Mouse (Mus musculus) heart, postnatal 0 days (tissue): Measurements from ENCODE around the gene Vasn. TPM values are rescaled to one million over a fixed set of nuclear protein-coding genes. Genes with fewer than 3 reads are reported as not detected.

ENCODE experiments used
- ATAC-seq: fragments of 200-750 bp; cut with Nextera tagmentation; 2 replicates; pipeline ENCODE4 v1.8.0; 2017; ENCODE audit warnings: low read depth, moderate number of reproducible peaks, moderate library complexity; ENCODE audit not compliant: insufficient read depth
- DNase-seq: peaks from one replicate; pipeline ENCODE4 v3.0.0-alpha.2; 2016; ENCODE audit warnings: low spot score
- H3K27ac ChIP-seq: fragments of 300-500 bp; sonication (generic); 2 replicates; pipeline ENCODE4 v1.5.1; 2014; ENCODE audit warnings: low read depth, mild to moderate bottlenecking
- H3K27me3 ChIP-seq: fragments of 300-500 bp; sonication (generic); 2 replicates; pipeline ENCODE4 v1.6.1; 2014; ENCODE audit warnings: low read length, mixed read lengths; ENCODE audit not compliant: control insufficient read depth, insufficient read depth
- H3K36me3 ChIP-seq: fragments of 300-500 bp; sonication (generic); replicated peaks from 2 replicates; pipeline ENCODE4 v1.6.1; 2014; ENCODE audit warnings: low read length, mixed read lengths; ENCODE audit not compliant: control insufficient read depth, insufficient read depth
- H3K4me1 ChIP-seq: fragments of 300-500 bp; sonication (generic); 2 replicates; pipeline ENCODE4 v1.6.1; 2014; ENCODE audit warnings: antibody characterized with exemption; ENCODE audit not compliant: control insufficient read depth, insufficient read depth
- H3K4me2 ChIP-seq: fragments of 300-500 bp; sonication (generic); 2 replicates; pipeline ENCODE4 v1.6.1; 2014; ENCODE audit warnings: low read depth, mild to moderate bottlenecking, low read length, moderate library complexity
- H3K4me3 ChIP-seq: fragments of 300-500 bp; sonication (generic); 2 replicates; pipeline ENCODE4 v1.5.1; 2014; ENCODE audit warnings: low read depth, low read length
- H3K9ac ChIP-seq: fragments of 300-500 bp; sonication (generic); replicated peaks from 2 replicates; pipeline ENCODE4 v1.6.1; 2014; ENCODE audit warnings: low read depth, low read length, mixed read lengths
- H3K9me3 ChIP-seq: fragments of 300-500 bp; sonication (generic); replicated peaks from 2 replicates; pipeline ENCODE4 v1.6.1; 2016; ENCODE audit warnings: low read length; ENCODE audit not compliant: control insufficient read depth
- CTCF ChIP-seq: IDR thresholded peaks from 2 replicates; pipeline ENCODE4 v1.5.1; 2016; ENCODE audit warnings: antibody characterized with exemption, control low read depth, low read depth
- EP300 ChIP-seq: IDR thresholded peaks from 2 replicates; pipeline ENCODE4 v1.6.1; 2016; ENCODE audit warnings: antibody characterized with exemption, low read depth
- WGBS: fragments of 180-500 bp; shearing (Covaris S2); extraction: QIAGEN DNeasy Blood & Tissue Kit; methylation state at CpG from one replicate; pipeline ENCODE4 v1.1.7; 2014; 5-methylcytosine and 5-hydroxymethylcytosine counted together
- polyA plus RNA-seq: library from polyadenylated mRNA; unstranded; fragments of >200 nt; fragmentation: Nextera tagmentation; extraction: Ambion mirVana; gene quantifications from 2 replicates; pipeline ENCODE4 v1.2.1, GENCODE M21; 2015
- total RNA-seq: library from RNA; depleted of rRNA; stranded (reverse); fragments of >200 nt; gene quantifications from 2 replicates; pipeline ENCODE4 v1.2.3, GENCODE M21; 2014; ENCODE audit warnings: low replicate concordance

Gene Vasn
- total and polyA plus RNA-seq, 2 experiments from 2014 or later: 9.3 to 38.7 TPM

- H3K9ac ChIP-seq: no peak overlapping the region
- H3K4me1 ChIP-seq: peaks cover 2% of the 10 kb centered on the region
- no peak overlapping the region for H3K4me2 ChIP-seq
- no peak for TF ChIP-seq CTCF
- TF ChIP-seq EP300: no peak
- no peak overlapping the region for H3K4me3 ChIP-seq
- H3K36me3 ChIP-seq: peaks cover 16% of the 10 kb centered on the region
- ATAC-seq: no peak
- no peaks in the 10 kb centered on the region for H3K9me3 ChIP-seq
- no peak overlapping the region for H3K27ac ChIP-seq
- H3K27me3 ChIP-seq: no peaks in the 10 kb centered on the region
- WGBS: 87% methylated on average over 9 of the region's 9 CpGs
- no peak for DNase-seq
These were observed 10.8 kb upstream of the Vasn start for GRCm38 (mm10) chr16:4628898-4629419.

DNA sequence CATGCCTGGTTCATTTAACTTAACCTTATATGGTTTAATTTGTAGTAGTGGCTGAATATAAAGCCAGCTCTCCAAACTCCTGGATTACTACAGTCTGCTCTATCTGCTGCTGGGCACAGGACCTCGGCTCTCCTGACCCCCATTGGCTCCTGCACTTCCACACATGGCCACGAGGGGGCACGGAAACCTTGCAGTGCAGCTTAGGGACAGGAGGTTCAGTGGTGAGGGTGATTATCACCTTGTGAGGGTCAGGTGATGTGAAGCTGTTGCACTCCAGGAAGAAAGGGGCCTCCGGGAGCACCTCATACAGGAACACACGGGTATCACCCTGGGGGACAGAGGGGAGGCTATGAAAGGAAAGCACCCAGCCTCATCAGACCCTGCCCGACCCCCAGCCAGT lies 9.8 kb upstream of the Vasn start:
- Histone ChIP-seq H3K9ac (no peak overlapping the region), H3K4me1 (peaks cover 4% of the 10 kb centered on the region; the same call in 1 of the 2 replicates), H3K4me3 (no peak overlapping the region), H3K27ac (no peak overlapping the region), H3K36me3 (peaks cover 21% of the 10 kb centered on the region), H3K9me3 (no peaks in the 10 kb centered on the region), H3K27me3 (no peaks in the 10 kb centered on the region), H3K4me2 (no peak overlapping the region)
- 18% methylated on average over 6 of the region's 6 CpGs for WGBS
- no peak for TF ChIP-seq EP300
- TF ChIP-seq CTCF: peak; percentile 99
- ATAC-seq (peak; percentile 67), DNase-seq (peak; percentile 68)

DNA sequence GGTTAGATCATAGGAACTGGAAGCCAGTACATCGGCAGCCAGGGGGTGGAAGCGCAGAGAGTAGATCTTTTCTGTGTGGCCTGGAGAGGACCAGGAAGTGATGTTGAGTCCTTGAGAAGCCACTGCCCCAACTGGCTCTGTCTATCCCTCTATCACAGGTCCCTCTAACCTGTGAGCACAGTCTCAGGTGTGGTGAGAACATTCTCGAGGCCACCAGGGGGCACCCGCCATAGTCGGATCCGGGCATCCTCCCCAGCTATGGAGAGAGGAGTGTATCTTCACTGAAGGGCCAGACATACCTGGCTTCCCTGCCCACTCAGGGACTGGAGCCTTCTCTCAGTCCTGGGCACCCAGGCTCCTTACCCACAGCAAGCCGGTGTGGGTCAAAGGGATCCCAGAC lies 7.7 kb upstream of the Vasn start:
- H3K4me1 ChIP-seq: peaks cover 16% of the 10 kb centered on the region
- 44% methylated on average over 7 of the region's 7 CpGs for WGBS
- TF ChIP-seq CTCF (peak; percentile 46), EP300 (no peak)
- H3K27ac ChIP-seq: no peak overlapping the region
- H3K9me3 ChIP-seq: no peaks in the 10 kb centered on the region
- no peaks in the 10 kb centered on the region for H3K27me3 ChIP-seq
- H3K9ac ChIP-seq: no peak overlapping the region
- H3K4me2 ChIP-seq: no peak overlapping the region
- DNase-seq (no peak), ATAC-seq (peak; percentile 21; the same call in 1 of the 2 replicates)
- H3K4me3 ChIP-seq: no peak overlapping the region
- H3K36me3 ChIP-seq: peaks cover 21% of the 10 kb centered on the region; the same call in 1 of the 2 replicates

GRCm38 (mm10) chr16:4633661-4634060 lies 6.1 kb upstream of the Vasn start:
- Histone ChIP-seq H3K4me2 (no peak overlapping the region), H3K4me3 (no peak overlapping the region), H3K27ac (no peak overlapping the region), H3K36me3 (peaks cover 19% of the 10 kb centered on the region; the same call in 1 of the 2 replicates), H3K4me1 (peaks cover 16% of the 10 kb centered on the region), H3K9me3 (no peaks in the 10 kb centered on the region), H3K9ac (no peak overlapping the region), H3K27me3 (no peaks in the 10 kb centered on the region)
- DNase-seq (no peak), ATAC-seq (no peak)
- WGBS: 94% methylated on average over 3 of the region's 3 CpGs
- TF ChIP-seq CTCF (no peak), EP300 (no peak)

GRCm38 (mm10) chr16:4634681-4635080 lies 5.1 kb upstream of the Vasn start:
- Histone ChIP-seq H3K4me1 (peaks cover 16% of the 10 kb centered on the region), H3K4me3 (no peak overlapping the region), H3K27me3 (no peaks in the 10 kb centered on the region), H3K9ac (no peak overlapping the region), H3K36me3 (peaks cover 15% of the 10 kb centered on the region; the same call in 1 of the 2 replicates), H3K4me2 (no peak overlapping the region), H3K9me3 (no peaks in the 10 kb centered on the region), H3K27ac (no peak overlapping the region)
- no peak for ATAC-seq
- no peak for TF ChIP-seq CTCF
- no peak for TF ChIP-seq EP300
- DNase-seq: no peak
- 51% methylated on average over 9 of the region's 9 CpGs for WGBS

DNA sequence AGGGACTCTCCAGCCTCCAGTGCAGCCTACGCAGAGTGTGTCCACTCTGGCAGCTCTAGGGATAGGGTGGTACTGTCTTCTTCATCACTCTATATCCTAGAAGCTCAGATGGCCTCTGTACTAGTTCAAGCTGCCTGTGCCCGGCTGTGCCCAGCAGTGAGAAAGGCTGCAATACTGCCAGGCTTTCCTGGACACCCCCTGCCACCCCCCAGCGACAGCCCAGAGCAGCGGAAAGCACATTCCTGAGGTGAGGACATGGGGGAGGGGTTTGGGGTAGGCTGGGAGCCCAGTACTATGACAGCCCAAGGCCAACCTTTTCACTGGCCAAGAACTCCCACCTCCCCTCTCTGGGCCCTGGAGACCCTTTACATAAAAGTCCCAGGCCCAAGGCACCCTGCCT lies 4.0 kb upstream of the Vasn start:
- H3K9me3 ChIP-seq: no peaks in the 10 kb centered on the region
- H3K4me2 ChIP-seq: no peak overlapping the region
- no peak overlapping the region for H3K27ac ChIP-seq
- no peak overlapping the region for H3K9ac ChIP-seq
- ATAC-seq: peak; percentile 14; the same call in 1 of the 2 replicates
- 41% methylated on average over 4 of the region's 4 CpGs for WGBS
- peaks cover 20% of the 10 kb centered on the region for H3K4me1 ChIP-seq
- TF ChIP-seq CTCF (no peak), EP300 (no peak)
- no peak overlapping the region for H3K4me3 ChIP-seq
- DNase-seq: no peak
- peaks cover 15% of the 10 kb centered on the region; the same call in 1 of the 2 replicates for H3K36me3 ChIP-seq
- H3K27me3 ChIP-seq: no peaks in the 10 kb centered on the region
